Mouse (Mus musculus) kidney, adult 2 months (tissue): ENCODE results near the gene Stk16. TPM values are rescaled to one million over a fixed set of nuclear protein-coding genes. Genes with fewer than 3 reads are reported as not detected.

Experiments
- DNase-seq: peaks from one replicate; pipeline ENCODE4 v3.0.0; 2021
- H3K27ac ChIP-seq: fragments of 200-500 bp; 2 replicates; pipeline ENCODE4 v1.5.1; 2012; ENCODE audit warnings: low read depth, low read length, control low read depth, inconsistent platforms; ENCODE audit not compliant: insufficient read depth
- H3K27me3 ChIP-seq: fragments of 200-500 bp; replicated peaks from 2 replicates; pipeline ENCODE4 v1.6.1; 2012; ENCODE audit warnings: mild to moderate bottlenecking, moderate library complexity, low read length, inconsistent platforms; ENCODE audit not compliant: control insufficient read depth, insufficient read depth
- H3K36me3 ChIP-seq: fragments of 200-500 bp; 2 replicates; pipeline ENCODE4 v1.6.1; 2012; ENCODE audit warnings: mild to moderate bottlenecking, moderate library complexity, low read length, inconsistent platforms; ENCODE audit not compliant: control insufficient read depth, insufficient read depth
- H3K4me1 ChIP-seq: fragments of 200-500 bp; 2 replicates; pipeline ENCODE4 v1.6.1; 2011; ENCODE audit warnings: low read length; ENCODE audit not compliant: control insufficient read depth, insufficient read depth
- H3K4me3 ChIP-seq: fragments of 200-500 bp; 2 replicates; pipeline ENCODE4 v1.5.1; 2011; ENCODE audit warnings: mild to moderate bottlenecking, low read depth, low read length, control low read depth; ENCODE audit not compliant: insufficient read depth
- CTCF ChIP-seq: fragments of 200-500 bp; conservative IDR thresholded peaks from 2 replicates; pipeline ENCODE4 v1.5.1; 2011; ENCODE audit warnings: low read depth, mild to moderate bottlenecking, control low read depth, low read length, moderate library complexity, mixed read lengths; ENCODE audit not compliant: insufficient read depth, insufficient read length
- POLR2A ChIP-seq: fragments of 200-500 bp; IDR thresholded peaks from one replicate; pipeline ENCODE4 v1.6.1; 2011; ENCODE audit warnings: low read depth, low read length, control low read depth
- WGBS: fragments of 180-500 bp; shearing (Covaris S2); methylation state at CpG from one replicate; pipeline ENCODE4 v1.1.7; 2018; 5-methylcytosine and 5-hydroxymethylcytosine counted together
- polyA plus RNA-seq: library from polyadenylated mRNA; depleted of rRNA; stranded (reverse); fragments of >200 nt; gene quantifications from 2 replicates; pipeline ENCODE4 v1.2.3, GENCODE M21; 2012; rRNA removed

Stk16 gene
- polyA plus RNA-seq, 1 experiment = 254 TPM

- Histone ChIP-seq H3K4me3 (no peak overlapping the region), H3K36me3 (no peaks in the 10 kb centered on the region), H3K4me1 (no peaks in the 10 kb centered on the region), H3K27ac (no peak overlapping the region), H3K27me3 (0 out of 2 replicates have a peak, but pooled peaks cover 4% of the 10 kb centered on the region)
- WGBS = 2% methylated on average over 40 of the region's 40 CpGs
- TF ChIP-seq CTCF = no peak
- TF ChIP-seq POLR2A = no peak
- DNase-seq = peak; percentile 52
Measured at GRCm38 (mm10) chr1:75262969-75263951, 52.6 kb downstream of the Stk16 start.

DNA sequence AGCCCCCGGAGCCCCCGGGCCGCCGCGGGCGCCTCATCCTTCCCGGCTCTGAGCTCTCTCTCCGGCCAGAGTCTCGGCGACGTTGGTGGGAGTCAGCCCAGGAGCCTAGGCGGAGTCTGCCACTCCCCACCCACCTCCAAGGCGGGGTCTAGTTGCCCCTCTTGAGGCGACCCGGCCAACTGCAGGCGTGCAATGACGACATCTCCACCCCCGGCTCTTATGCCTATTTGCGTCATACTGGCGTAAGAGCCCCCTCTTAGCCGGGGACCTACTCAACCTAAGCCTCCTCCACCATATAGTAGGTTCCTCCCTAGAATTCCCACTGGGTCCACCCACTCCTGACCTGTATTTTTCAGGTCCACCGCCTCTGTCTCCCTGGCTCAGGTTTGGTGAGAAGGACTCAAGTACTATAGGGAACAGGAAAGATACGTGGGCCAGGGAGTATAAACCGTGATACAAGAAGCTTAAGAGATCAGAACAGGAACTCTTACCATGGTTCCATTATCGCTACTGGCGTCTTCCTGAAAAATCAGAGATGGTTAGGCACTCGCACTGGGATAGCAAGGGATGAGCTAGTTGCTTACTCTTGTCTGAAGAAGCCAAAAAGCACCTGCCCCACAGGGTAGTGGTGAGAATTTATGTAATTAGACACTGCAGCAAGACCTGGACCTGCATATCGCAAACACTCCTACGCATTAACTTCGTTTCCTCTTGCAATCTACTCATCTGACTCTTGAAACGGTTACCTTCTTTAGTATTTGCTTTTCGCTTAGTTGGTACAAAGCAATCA is 53.6 kb downstream of the Stk16 start, which contains the start of gene Ptprn:
TSS of gene Ptprn (minus strand) at position 412 of the 790 bp plus-strand sequence.
- no peak for TF ChIP-seq POLR2A
- TF ChIP-seq CTCF = no peak
- no peak for DNase-seq
- 13% methylated on average over 32 of the region's 32 CpGs for WGBS
- Histone ChIP-seq H3K27ac (no peak within 1 kb of the TSS), H3K36me3 (no peaks in the 10 kb centered on the region), H3K4me1 (no peaks in the 10 kb centered on the region), H3K4me3 (no peak within 1 kb of the TSS), H3K27me3 (0 out of 2 replicates have a peak, but pooled peaks cover 4% of the 10 kb centered on the region)

Other genes with a start within 250 kb of the Stk16 start
- 2.9 and 4.2 TPM in 2 replicates for gene Nhej1, start 85.6 kb upstream of the Stk16 start, polyA plus RNA-seq
- gene Slc23a3, start 76.9 kb upstream of the Stk16 start, polyA plus RNA-seq = 12.8 and 25.2 TPM in 2 replicates
- 67.7 and 70.8 TPM in 2 replicates for gene Cnppd1, start 68.1 kb upstream of the Stk16 start, polyA plus RNA-seq
- 225 and 237 TPM in 2 replicates for gene Retreg2, start 68.1 kb upstream of the Stk16 start, polyA plus RNA-seq
- gene Zfand2b, start 42.2 kb upstream of the Stk16 start, polyA plus RNA-seq = 61.6 and 73.7 TPM in 2 replicates
- gene Abcb6, start 30.4 kb upstream of the Stk16 start, polyA plus RNA-seq = 41.3 and 47.0 TPM in 2 replicates
- 14.5 and 17.0 TPM in 2 replicates for gene Ankzf1, start 18.7 kb upstream of the Stk16 start, polyA plus RNA-seq
- 67.5 and 86.5 TPM in 2 replicates for gene Atg9a, start 18.6 kb upstream of the Stk16 start, polyA plus RNA-seq
- gene Glb1l, start within 50 bp of the Stk16 start, polyA plus RNA-seq = 118 and 146 TPM in 2 replicates
- gene Tuba4a, start 9.0 kb downstream of the Stk16 start, polyA plus RNA-seq = 213 and 301 TPM in 2 replicates
- gene A630095N17Rik, start 21.3 kb downstream of the Stk16 start, polyA plus RNA-seq = not detected in 2 replicates
- gene Dnajb2, start 25.6 kb downstream of the Stk16 start, polyA plus RNA-seq = 41.1 and 42.6 TPM in 2 replicates
- gene Ptprn, start 53.7 kb downstream of the Stk16 start, polyA plus RNA-seq = 0.53 and 0.81 TPM in 2 replicates
- 0.24 and 0.41 TPM in 2 replicates for gene Resp18, start 67.6 kb downstream of the Stk16 start, polyA plus RNA-seq
- 117 and 124 TPM in 2 replicates for gene Dnpep, start 107.2 kb downstream of the Stk16 start, polyA plus RNA-seq
- gene Des, start 149.5 kb downstream of the Stk16 start, polyA plus RNA-seq = 17.0 and 32.1 TPM in 2 replicates
- 34.6 and 43.9 TPM in 2 replicates for gene Speg, start 164.5 kb downstream of the Stk16 start, polyA plus RNA-seq
- gene Gmppa, start 225.1 kb downstream of the Stk16 start, polyA plus RNA-seq = 82.4 and 95.0 TPM in 2 replicates
- 0.05 and 0.08 TPM in 2 replicates for gene Asic4, start 239.6 kb downstream of the Stk16 start, polyA plus RNA-seq